Mouse (Mus musculus) gonadal fat pad, adult 2 months (tissue): ENCODE measurements around the gene Adgre5. TPM values are rescaled to one million over a fixed set of nuclear protein-coding genes. Genes with fewer than 3 reads are reported as not detected.

Experiments
- DNase-seq: peaks from one replicate; pipeline ENCODE4 v3.0.0-alpha.2; 2012; ENCODE audit warnings: low read depth
- polyA plus RNA-seq: library from polyadenylated mRNA; depleted of rRNA; stranded (reverse); fragments of >200 nt; gene quantifications from 2 replicates; pipeline ENCODE4 v1.2.3, GENCODE M21; 2012

Adgre5 gene
- polyA plus RNA-seq, 1 experiment, result 176 TPM

- DNase-seq, result no peak
Measured at GRCm38 (mm10) chr8:83723447-83724083, 17.6 kb downstream of the Adgre5 start.

GRCm38 (mm10) chr8:83722631-83723030 is 18.5 kb downstream of the Adgre5 start:
- no peak for DNase-seq

- DNase-seq, result no peak
Measured at GRCm38 (mm10) chr8:83721405-83722025, 19.6 kb downstream of the Adgre5 start.

GRCm38 (mm10) chr8:83719693-83720092 is 21.4 kb downstream of the Adgre5 start:
- no peak for DNase-seq

GRCm38 (mm10) chr8:83719048-83719447 is 22.1 kb downstream of the Adgre5 start:
- DNase-seq, result no peak

GRCm38 (mm10) chr8:83716563-83716962 is 24.6 kb downstream of the Adgre5 start:
- no peak for DNase-seq

GRCm38 (mm10) chr8:83715771-83716170 is 25.4 kb downstream of the Adgre5 start:
- no peak for DNase-seq

GRCm38 (mm10) chr8:83715031-83715690 is 26.0 kb downstream of the Adgre5 start, which contains the start of gene Ddx39:
Gene Ddx39 (plus strand): TSS chr8:83715177.
- DNase-seq, result peak; percentile 98

GRCm38 (mm10) chr8:83714676-83715030 is 26.5 kb downstream of the Adgre5 start:
- DNase-seq, result no peak

GRCm38 (mm10) chr8:83707554-83707953 is 33.6 kb downstream of the Adgre5 start:
- DNase-seq, result no peak

- no peak for DNase-seq
Measured at GRCm38 (mm10) chr8:83706411-83706810, 34.7 kb downstream of the Adgre5 start.

GRCm38 (mm10) chr8:83703426-83703825 is 37.7 kb downstream of the Adgre5 start:
- no peak for DNase-seq

GRCm38 (mm10) chr8:83700423-83701085 is 40.6 kb downstream of the Adgre5 start:
- no peak for DNase-seq

- no peak for DNase-seq
Measured at GRCm38 (mm10) chr8:83699566-83699965, 41.6 kb downstream of the Adgre5 start.

- DNase-seq, result no peak
Measured at GRCm38 (mm10) chr8:83698661-83699453, 42.3 kb downstream of the Adgre5 start, which contains the start of gene Pkn1. Gene Pkn1 (minus strand): TSS chr8:83699179.

- no peak for DNase-seq
Measured at GRCm38 (mm10) chr8:83698291-83698660, 42.9 kb downstream of the Adgre5 start.

GRCm38 (mm10) chr8:83697374-83698220 is 43.5 kb downstream of the Adgre5 start:
- no peak for DNase-seq

- no peak for DNase-seq
Measured at GRCm38 (mm10) chr8:83695351-83696106, 45.6 kb downstream of the Adgre5 start.

- no peak for DNase-seq
Measured at GRCm38 (mm10) chr8:83694369-83695160, 46.6 kb downstream of the Adgre5 start.
